Mouse (Mus musculus) kidney, postnatal 10 days (tissue): Measurements from ENCODE around the gene Fra10ac1.
A peak's percentile ranks its signal among the peaks of the same experiment; 100 is the strongest.

Source experiments
- DNase-seq: peaks from one replicate; pipeline ENCODE4 v3.0.0; 2021; ENCODE audit warnings: mixed read lengths

Fra10ac1 gene

GRCm38 (mm10) chr19:38223905-38224684 lies at the start of gene Fra10ac1:
Gene Fra10ac1 (minus strand): TSS chr19:38224156.
- DNase-seq = peak; percentile 94

GRCm38 (mm10) chr19:38271071-38271470 lies 47.1 kb upstream of the Fra10ac1 start:
- DNase-seq = no peak

- no peak for DNase-seq
These were observed 43.5 kb upstream of the Fra10ac1 start for GRCm38 (mm10) chr19:38267469-38267868.

- DNase-seq = no peak
These were observed 41.8 kb upstream of the Fra10ac1 start for GRCm38 (mm10) chr19:38265767-38266166.

GRCm38 (mm10) chr19:38264505-38265500 lies 40.8 kb upstream of the Fra10ac1 start, which contains the start of gene Lgi1:
Gene Lgi1 (plus strand): TSS chr19:38264536.
- no peak for DNase-seq

- DNase-seq = peak; percentile 25
These were observed 40.0 kb upstream of the Fra10ac1 start for GRCm38 (mm10) chr19:38263829-38264504.

GRCm38 (mm10) chr19:38261351-38261750 lies 37.4 kb upstream of the Fra10ac1 start:
- no peak for DNase-seq

- no peak for DNase-seq
These were observed 36.4 kb upstream of the Fra10ac1 start for GRCm38 (mm10) chr19:38260346-38260745.

GRCm38 (mm10) chr19:38259436-38259835 lies 35.5 kb upstream of the Fra10ac1 start:
- DNase-seq = no peak

- no peak for DNase-seq
These were observed 34.7 kb upstream of the Fra10ac1 start for GRCm38 (mm10) chr19:38258651-38259065.

GRCm38 (mm10) chr19:38253796-38254195 lies 29.8 kb upstream of the Fra10ac1 start:
- DNase-seq = peak; percentile 68

- no peak for DNase-seq
These were observed 25.7 kb upstream of the Fra10ac1 start for GRCm38 (mm10) chr19:38249627-38250026.

GRCm38 (mm10) chr19:38246177-38246622 lies 22.2 kb upstream of the Fra10ac1 start:
- no peak for DNase-seq

- DNase-seq = no peak
These were observed 21.6 kb upstream of the Fra10ac1 start for GRCm38 (mm10) chr19:38245361-38246176.

- no peak for DNase-seq
These were observed 20.8 kb upstream of the Fra10ac1 start for GRCm38 (mm10) chr19:38244748-38245147.

GRCm38 (mm10) chr19:38242314-38242852 lies 18.4 kb upstream of the Fra10ac1 start:
- no peak for DNase-seq

- DNase-seq = no peak
These were observed 14.4 kb upstream of the Fra10ac1 start for GRCm38 (mm10) chr19:38238213-38238951.

GRCm38 (mm10) chr19:38237834-38238212 lies 13.9 kb upstream of the Fra10ac1 start:
- DNase-seq = no peak

- no peak for DNase-seq
These were observed 12.6 kb upstream of the Fra10ac1 start for GRCm38 (mm10) chr19:38236526-38236925.

GRCm38 (mm10) chr19:38232516-38232915 lies 8.6 kb upstream of the Fra10ac1 start:
- DNase-seq = no peak

GRCm38 (mm10) chr19:38232087-38232486 lies 8.1 kb upstream of the Fra10ac1 start:
- DNase-seq = peak; percentile 27
